Mouse (Mus musculus): ENCODE measurements around the gene Zfp40. TPM values are rescaled to one million over a fixed set of nuclear protein-coding genes. Genes with fewer than 3 reads are reported as not detected.
"Not testable (repeated sequence)": the region's sequence is repeated elsewhere in the genome, so short reads cannot be mapped to it uniquely, and the experiment has no call there.

Zfp40 gene
- 22.4 and 25.6 TPM in 2 replicates for polyA plus RNA-seq (2016; fragmentation: Nextera tagmentation; extraction: Ambion mirVana)

GRCm38 (mm10) chr17:23192453-23193379, at the start of gene Zfp40:
TSS of gene Zfp40 (minus strand) at chr17:23193252.
- 0 out of 2 replicates have a peak, but pooled peaks cover 7% of the 10 kb centered on the region for H3K36me3 ChIP-seq (replicated peaks)
- H3K9ac ChIP-seq, result peak within 1 kb of the TSS; percentile 77
- H3K4me2 ChIP-seq, result peak within 1 kb of the TSS; percentile 66
- H3K4me1 ChIP-seq, result peaks cover 7% of the 10 kb centered on the region
- H3K9me3 ChIP-seq, result no peaks in the 10 kb centered on the region
- WGBS, result 5% methylated on average over 27 of the region's 27 CpGs
- peak; percentile 99 for ATAC-seq (ENCODE audit: low FRiP score)
- H3K27ac ChIP-seq, result peak within 1 kb of the TSS; percentile 73; the same call in 1 of the 2 replicates
- H3K4me3 ChIP-seq (replicated peaks), result peak within 1 kb of the TSS; percentile 70
- no peaks in the 10 kb centered on the region for H3K27me3 ChIP-seq

GRCm38 (mm10) chr17:23218320-23218719, 25.3 kb upstream of the Zfp40 start:
- no peak for ATAC-seq (ENCODE audit: low FRiP score)
- Histone ChIP-seq H3K4me2 (no peak overlapping the region), H3K9me3 (0 out of 2 replicates have a peak, but pooled peaks cover 5% of the 10 kb centered on the region), H3K4me3 (replicated peaks) (no peak overlapping the region), H3K27me3 (no peaks in the 10 kb centered on the region), H3K36me3 (replicated peaks) (no peaks in the 10 kb centered on the region), H3K4me1 (no peaks in the 10 kb centered on the region), H3K9ac (no peak overlapping the region), H3K27ac (no peak overlapping the region)
- WGBS, result 90% methylated on average over 2 of the region's 2 CpGs

- H3K36me3 ChIP-seq (replicated peaks); H3K4me2 ChIP-seq; H3K27me3 ChIP-seq; H3K9ac ChIP-seq; H3K4me3 ChIP-seq (replicated peaks); H3K9me3 ChIP-seq; H3K4me1 ChIP-seq; ATAC-seq (ENCODE audit: low FRiP score); H3K27ac ChIP-seq: not testable (repeated sequence)
- 3% methylated on average over 1 of the region's 1 CpGs for WGBS
Observed at GRCm38 (mm10) chr17:23199856-23200255, 6.8 kb upstream of the Zfp40 start.

GRCm38 (mm10) chr17:23193441-23193840, 389 bp upstream of the Zfp40 start:
- Histone ChIP-seq H3K9ac (peak overlapping the region; percentile 59; the same call in 1 of the 2 replicates), H3K4me2 (peak overlapping the region; percentile 66), H3K27ac (no peak overlapping the region), H3K4me3 (replicated peaks) (peak overlapping the region; percentile 49), H3K9me3 (no peaks in the 10 kb centered on the region), H3K36me3 (replicated peaks) (0 out of 2 replicates have a peak, but pooled peaks cover 7% of the 10 kb centered on the region), H3K4me1 (peaks cover 7% of the 10 kb centered on the region), H3K27me3 (no peaks in the 10 kb centered on the region)
- ATAC-seq (ENCODE audit: low FRiP score), result peak; percentile 92
- 1% methylated on average over 11 of the region's 11 CpGs for WGBS

- no peaks in the 10 kb centered on the region for H3K27me3 ChIP-seq
- H3K36me3 ChIP-seq (replicated peaks), result peaks cover 26% of the 10 kb centered on the region
- no peak overlapping the region for H3K9ac ChIP-seq
- no peak overlapping the region for H3K4me2 ChIP-seq
- peaks cover 7% of the 10 kb centered on the region for H3K4me1 ChIP-seq
- H3K9me3 ChIP-seq, result no peaks in the 10 kb centered on the region
- ATAC-seq (ENCODE audit: low FRiP score), result no peak
- H3K4me3 ChIP-seq (replicated peaks), result no peak overlapping the region
- H3K27ac ChIP-seq, result no peak overlapping the region
- WGBS, result 91% methylated on average over 2 of the region's 2 CpGs
Observed at GRCm38 (mm10) chr17:23187680-23188079, 5.4 kb downstream of the Zfp40 start.

Other genes starting within 250 kb of the Zfp40 start
- not detected in 2 replicates for gene Vmn2r-ps130, start 132.1 kb downstream of the Zfp40 start, polyA plus RNA-seq (2016; fragmentation: Nextera tagmentation; extraction: Ambion mirVana)
- gene Vmn2r114, start 119.3 kb upstream of the Zfp40 start, polyA plus RNA-seq (2016; fragmentation: Nextera tagmentation; extraction: Ambion mirVana), result not detected in 2 replicates
- not detected in 2 replicates for gene Vmn2r115, start 150.5 kb upstream of the Zfp40 start, polyA plus RNA-seq (2016; fragmentation: Nextera tagmentation; extraction: Ambion mirVana)
- not detected in 2 replicates for gene Vmn2r116, start 191.4 kb upstream of the Zfp40 start, polyA plus RNA-seq (2016; fragmentation: Nextera tagmentation; extraction: Ambion mirVana)